Mouse (Mus musculus) kidney, postnatal 4 days (tissue): ENCODE data around the gene Nudt1.

Source experiments
- DNase-seq, 2 experiments: peaks; one replicate each; pipeline ENCODE4 v3.0.0; 2021; ENCODE audit warnings: mixed read lengths in 2 of 2

Nudt1 gene

DNA sequence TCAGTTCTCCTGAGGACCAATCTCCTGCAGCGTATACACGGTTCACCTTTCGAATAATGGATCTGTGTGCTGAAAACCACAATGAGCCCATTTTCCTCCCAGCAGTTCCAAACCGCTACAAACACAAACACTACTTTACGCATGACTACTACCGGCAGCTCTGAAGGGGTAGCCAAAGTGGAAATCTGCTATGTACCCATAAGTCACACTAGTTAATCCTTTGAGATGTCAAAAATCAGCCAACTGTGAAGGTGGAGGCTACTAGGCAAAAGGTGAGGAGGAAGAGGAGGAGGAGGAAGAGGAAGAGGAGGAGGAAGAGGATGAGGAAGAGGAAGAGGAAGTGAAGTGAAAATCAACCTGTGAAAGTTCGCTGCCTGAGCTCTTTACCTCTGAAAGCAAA, 65.8 kb downstream of the Nudt1 start:
- DNase-seq, result no peak
